ENCODE assay signal across 26 mouse cellular contexts in genomic region chr7:89260966-89261365, GRCm38 (mm10).
A peak's percentile ranks its signal among the peaks of the same experiment; 100 is the strongest.
DNase-seq lines count a peak whose midpoint lies in the region; ATAC-seq lines count a peak whose summit lies in the region.
"Had no signal": no experiment of that assay in that cellular context is flagged by ENCODE, and none has a peak within 500 bp of the region (broad histone marks: within the 10 kb centered on the region; RNA-seq: fewer than 3 reads in every experiment).

No protein-coding gene starts in this region.

- no peak overlapping the region for H3K4me3 ChIP-seq in heart, embryonic 11.5 days (ENCODE audit: low read depth, low read length)
- H3K4me3 ChIP-seq: embryonic facial prominence, embryonic 12.5 days; erythroblast, embryonic 14.5 days; forebrain, embryonic 12.5 days; forebrain, embryonic 15.5 days; heart, embryonic 13.5 days; hindbrain, embryonic 12.5 days; hindbrain, embryonic 15.5 days had no signal

- H3K9me3 ChIP-seq in heart, embryonic 11.5 days (replicated peaks; ENCODE audit: control insufficient read depth, low read length): no peaks in the 10 kb centered on the region
- H3K9me3 ChIP-seq: embryonic facial prominence, embryonic 12.5 days; forebrain, embryonic 12.5 days; forebrain, embryonic 15.5 days; G1E; heart, embryonic 13.5 days; hindbrain, embryonic 12.5 days; hindbrain, embryonic 15.5 days had no signal

- H3K27ac ChIP-seq in heart, embryonic 11.5 days (ENCODE audit: low read depth, low read length): no peak overlapping the region
- H3K27ac ChIP-seq: embryonic facial prominence, embryonic 12.5 days; forebrain, embryonic 12.5 days; forebrain, embryonic 15.5 days; heart, embryonic 13.5 days; hindbrain, embryonic 12.5 days; hindbrain, embryonic 15.5 days had no signal

- DNase-seq in gastrocnemius, adult 18-20 months (ENCODE audit: low spot score): peak; percentile 39
- no peak for DNase-seq in gastrocnemius, postnatal 10 days
- peak; percentile 38 to 55 for DNase-seq in heart, adult 18-20 months
- peak; percentile 39 for DNase-seq in heart, postnatal 10 days
- no peak for DNase-seq in heart, postnatal 36 days
- DNase-seq in right cerebral cortex, postnatal 36 days (ENCODE audit: low spot score in 2 of 2): no peak
- DNase-seq: adrenal gland, postnatal 10 days; adrenal gland, postnatal 36 days; B cell, adult 2 months; cerebellum, adult 18-20 months; cerebellum, adult 9-10 months; cerebellum, postnatal 14 days; gastrocnemius, postnatal 14 days; kidney, adult 2 months had no signal

- H3K36me3 ChIP-seq in heart, embryonic 11.5 days (ENCODE audit: control insufficient read depth, insufficient read depth, low read length): no peaks in the 10 kb centered on the region
- H3K36me3 ChIP-seq: embryonic facial prominence, embryonic 12.5 days; forebrain, embryonic 12.5 days; forebrain, embryonic 15.5 days; heart, embryonic 13.5 days; hindbrain, embryonic 12.5 days; hindbrain, embryonic 15.5 days had no signal

- no peak overlapping the region for H3K9ac ChIP-seq in heart, embryonic 11.5 days (ENCODE audit: low read depth, low read length)
- H3K9ac ChIP-seq: embryonic facial prominence, embryonic 12.5 days; forebrain, embryonic 12.5 days; forebrain, embryonic 15.5 days; heart, embryonic 13.5 days; hindbrain, embryonic 12.5 days; hindbrain, embryonic 15.5 days had no signal

- intact Hi-C loops in heart, postnatal 10 days (cut with DNase I): no loop called here
- intact Hi-C loops in heart, postnatal 36 days (cut with DNase I): loop anchor here (5.0 kb wide), 1 partner anchor 84 kb away; no protein-coding TSS in a partner anchor

- ATAC-seq in heart, embryonic 11.5 days (replicated peaks; ENCODE audit: insufficient number of reproducible peaks, low FRiP score, low TSS enrichment): no peak
- ATAC-seq: forebrain, embryonic 15.5 days; intestine, postnatal 0 days; Patski had no signal

- no peaks in the 10 kb centered on the region for H3K4me1 ChIP-seq in heart, embryonic 11.5 days (ENCODE audit: control insufficient read depth, insufficient read depth, low read length)
- H3K4me1 ChIP-seq: forebrain, embryonic 12.5 days; forebrain, embryonic 15.5 days; hindbrain, embryonic 12.5 days; hindbrain, embryonic 15.5 days had no signal

- H3K27me3 ChIP-seq in heart, embryonic 11.5 days (ENCODE audit: control insufficient read depth, insufficient read depth, low read length): no peaks in the 10 kb centered on the region
- H3K27me3 ChIP-seq: CH12.LX; embryonic facial prominence, embryonic 12.5 days; forebrain, embryonic 12.5 days; forebrain, embryonic 15.5 days; heart, embryonic 13.5 days; hindbrain, embryonic 12.5 days; hindbrain, embryonic 15.5 days; Patski had no signal

- no peak overlapping the region for H3K4me2 ChIP-seq in heart, embryonic 11.5 days
- H3K4me2 ChIP-seq: embryonic facial prominence, embryonic 12.5 days; forebrain, embryonic 12.5 days; forebrain, embryonic 15.5 days; heart, embryonic 13.5 days; hindbrain, embryonic 12.5 days; hindbrain, embryonic 15.5 days had no signal

Comparison
In these comparisons a context has a peak if more than half of its experiments do, and no peak if none do; other contexts are left out.
1. DNase-seq: peak in gastrocnemius, adult 18-20 months (single experiment), heart, adult 18-20 months (2 of 2) and heart, postnatal 10 days (2 of 2); none in gastrocnemius, postnatal 10 days (single experiment), heart, postnatal 36 days (0 of 2) and right cerebral cortex, postnatal 36 days (0 of 2).